Mouse (Mus musculus): ENCODE results near the gene Pafah1b1. TPM values are rescaled to one million over a fixed set of nuclear protein-coding genes. Genes with fewer than 3 reads are reported as not detected.
A peak's percentile ranks its signal among the peaks of the same experiment; 100 is the strongest.

The Pafah1b1 gene
- polyA plus RNA-seq, 1 experiment from 2014 or later: 46.7 TPM

DNA sequence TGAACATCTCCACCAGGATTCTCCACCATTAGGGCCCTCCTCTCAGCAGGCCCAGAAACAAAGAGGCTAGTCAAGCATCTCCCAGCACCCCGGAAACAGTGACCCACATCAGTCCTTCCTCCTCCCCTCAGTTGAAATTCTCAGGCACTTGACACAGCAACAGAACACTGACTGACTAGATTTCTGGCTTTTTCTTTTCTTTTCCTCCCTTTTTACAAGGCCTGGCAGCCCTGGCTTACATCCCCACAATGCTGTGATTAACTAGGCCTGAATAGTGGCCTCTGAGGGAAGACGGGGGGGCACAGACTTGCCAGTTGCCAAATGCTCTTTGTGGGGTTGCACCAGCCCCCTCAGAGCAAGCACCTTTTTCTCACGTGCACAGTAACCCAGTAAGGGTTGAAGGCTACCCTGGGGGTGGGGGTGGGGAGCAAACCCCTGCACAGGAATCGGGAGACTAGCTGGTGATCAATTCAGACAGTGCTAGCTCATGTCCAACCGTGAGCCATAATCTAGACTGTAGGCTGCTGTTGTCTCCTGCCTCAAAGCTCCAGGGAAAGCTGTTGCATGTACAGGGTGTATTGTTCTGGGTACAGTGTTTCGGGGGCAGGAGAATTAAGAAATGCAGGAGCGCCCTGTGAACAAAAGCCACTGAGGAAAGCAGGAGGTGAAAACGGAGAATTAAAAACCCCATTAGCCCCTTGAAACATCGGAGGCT lies 27.0 kb upstream of the Pafah1b1 start:
- H3K9ac ChIP-seq: no peak overlapping the region
- 62% methylated on average over 9 of the region's 9 CpGs for WGBS
- ATAC-seq (ENCODE audit: low FRiP score, low read depth): no peak

DNA sequence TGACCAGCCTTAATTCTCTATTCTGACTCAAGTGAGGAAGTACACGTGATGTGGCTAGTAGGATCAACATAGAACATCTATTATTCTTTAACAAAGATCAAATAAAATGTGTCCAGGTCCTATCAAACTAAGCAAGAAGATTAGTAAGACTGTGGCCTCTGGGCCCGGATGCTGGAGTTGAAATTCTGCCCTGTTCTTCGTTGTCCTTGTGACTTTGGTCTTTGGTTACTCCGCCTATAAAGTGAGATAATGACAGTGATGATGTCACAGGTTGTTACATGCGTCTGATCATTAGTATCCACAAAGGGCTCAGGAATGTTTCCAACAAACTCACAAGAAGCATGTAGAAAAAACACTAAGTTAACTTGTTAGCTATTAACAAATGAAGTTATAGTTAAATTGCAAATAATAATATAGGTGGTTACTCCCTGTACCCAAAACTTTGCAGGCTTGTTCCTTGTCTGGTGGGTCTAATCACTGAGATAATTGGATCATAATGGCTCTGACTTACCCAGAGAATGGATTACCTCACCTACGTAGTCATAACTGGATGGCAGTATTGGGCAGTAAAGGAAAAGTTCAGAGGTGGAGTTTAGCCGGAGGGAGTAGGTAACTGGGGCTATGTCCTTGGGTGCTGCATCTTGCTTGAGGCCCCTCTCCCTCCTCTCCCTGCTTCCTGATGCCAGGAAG lies 26.3 kb upstream of the Pafah1b1 start:
- no peak for ATAC-seq (ENCODE audit: low FRiP score, low read depth)
- peaks cover 10% of the 10 kb centered on the region for H3K4me1 ChIP-seq
- WGBS: 78% methylated on average over 7 of the region's 7 CpGs
- H3K9ac ChIP-seq: no peak overlapping the region
- no peak overlapping the region for H3K4me2 ChIP-seq (replicated peaks)
- no peak overlapping the region for H3K27ac ChIP-seq
- H3K36me3 ChIP-seq: no peaks in the 10 kb centered on the region
- H3K9me3 ChIP-seq: no peaks in the 10 kb centered on the region
- H3K4me3 ChIP-seq: no peak overlapping the region
- H3K27me3 ChIP-seq: no peaks in the 10 kb centered on the region

More for the DNA sequence above, 27.0 kb upstream of the Pafah1b1 start:
- H3K4me2 ChIP-seq (replicated peaks): no peak overlapping the region
- H3K4me1 ChIP-seq: peaks cover 10% of the 10 kb centered on the region
- no peaks in the 10 kb centered on the region for H3K27me3 ChIP-seq
- no peak overlapping the region for H3K27ac ChIP-seq
- H3K4me3 ChIP-seq: no peak overlapping the region
- H3K36me3 ChIP-seq: no peaks in the 10 kb centered on the region
- H3K9me3 ChIP-seq: no peaks in the 10 kb centered on the region

DNA sequence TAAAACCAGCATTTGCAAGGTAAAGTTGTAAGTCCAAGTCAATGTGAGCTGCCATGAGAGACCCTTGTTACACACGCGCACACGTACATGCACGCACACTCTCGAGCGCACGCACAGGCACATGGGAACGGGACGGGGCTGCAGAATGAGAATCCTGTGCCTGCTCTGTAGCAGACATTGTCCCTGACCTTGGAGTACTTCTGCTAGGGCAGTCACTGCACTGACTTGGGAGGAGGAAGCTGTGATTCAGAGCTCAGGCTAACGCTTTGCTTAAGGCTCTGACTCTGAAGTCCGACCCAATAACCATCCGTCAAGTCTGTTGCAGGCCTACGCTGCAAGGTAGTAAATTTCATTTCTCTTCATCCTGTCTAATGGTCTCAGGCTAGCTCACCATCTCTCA lies 24.8 kb upstream of the Pafah1b1 start:
- no peak overlapping the region for H3K9ac ChIP-seq

DNA sequence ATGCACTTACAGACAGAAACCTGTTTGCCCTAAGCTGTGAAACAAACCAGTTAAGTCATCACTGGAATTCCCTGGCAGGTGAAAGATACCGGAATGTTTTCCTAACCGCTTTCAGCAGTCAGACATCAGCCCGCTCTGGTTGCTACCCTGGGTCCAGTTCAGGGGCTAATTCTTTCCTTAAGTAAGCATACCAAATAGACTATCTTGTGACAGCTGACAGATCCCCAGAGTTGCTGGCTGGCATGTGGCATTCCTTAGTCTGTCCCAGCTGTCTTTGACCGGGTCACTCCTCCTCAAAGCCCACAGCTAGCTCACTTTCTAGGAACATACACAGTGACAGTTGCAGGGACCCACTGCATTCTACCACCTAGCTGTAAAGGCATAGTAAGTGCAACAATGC lies 23.6 kb upstream of the Pafah1b1 start:
- H3K4me3 ChIP-seq: no peak overlapping the region
- WGBS: 64% methylated on average over 4 of the region's 4 CpGs
- no peak overlapping the region for H3K4me2 ChIP-seq (replicated peaks)
- no peaks in the 10 kb centered on the region for H3K36me3 ChIP-seq
- H3K9ac ChIP-seq: no peak overlapping the region
- H3K27me3 ChIP-seq: no peaks in the 10 kb centered on the region
- peaks cover 10% of the 10 kb centered on the region for H3K4me1 ChIP-seq
- ATAC-seq (ENCODE audit: low FRiP score, low read depth): peak; percentile 75; the same call in 1 of the 2 replicates
- no peaks in the 10 kb centered on the region for H3K9me3 ChIP-seq
- no peak overlapping the region for H3K27ac ChIP-seq

More for the DNA sequence above, 24.8 kb upstream of the Pafah1b1 start:
- Histone ChIP-seq H3K4me2 (replicated peaks) (no peak overlapping the region), H3K4me1 (peaks cover 10% of the 10 kb centered on the region), H3K27ac (no peak overlapping the region), H3K27me3 (no peaks in the 10 kb centered on the region), H3K4me3 (no peak overlapping the region), H3K9me3 (no peaks in the 10 kb centered on the region), H3K36me3 (no peaks in the 10 kb centered on the region)
- no peak for ATAC-seq (ENCODE audit: low FRiP score, low read depth)
- 80% methylated on average over 13 of the region's 13 CpGs for WGBS

DNA sequence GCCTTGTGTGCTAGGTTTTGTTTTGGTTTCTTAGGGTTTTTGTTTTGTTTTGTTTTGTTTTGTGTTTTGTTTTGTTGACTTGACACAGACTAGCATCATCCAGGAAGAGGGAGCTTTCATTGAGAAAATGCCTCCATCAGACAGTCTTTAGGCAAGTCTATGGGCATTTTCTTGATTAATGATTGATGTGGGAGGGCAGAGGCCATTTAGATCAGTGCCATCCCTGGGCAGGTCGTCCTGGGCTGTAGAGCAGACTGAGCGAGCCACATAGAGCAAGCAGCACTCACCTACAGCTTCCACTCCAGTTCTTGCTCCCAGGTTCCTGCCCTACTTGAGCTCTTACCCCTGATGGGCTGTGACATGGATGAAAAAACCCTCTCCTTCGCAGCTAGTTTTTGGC lies 13.4 kb upstream of the Pafah1b1 start:
- H3K27me3 ChIP-seq: no peaks in the 10 kb centered on the region
- H3K4me3 ChIP-seq: no peak overlapping the region
- WGBS: 67% methylated on average over 3 of the region's 3 CpGs
- H3K9me3 ChIP-seq: no peaks in the 10 kb centered on the region
- H3K36me3 ChIP-seq: no peaks in the 10 kb centered on the region
- no peaks in the 10 kb centered on the region for H3K4me1 ChIP-seq
- no peak overlapping the region for H3K4me2 ChIP-seq (replicated peaks)
- no peak overlapping the region for H3K27ac ChIP-seq
- H3K9ac ChIP-seq: no peak overlapping the region
- no peak for ATAC-seq (ENCODE audit: low FRiP score, low read depth)

DNA sequence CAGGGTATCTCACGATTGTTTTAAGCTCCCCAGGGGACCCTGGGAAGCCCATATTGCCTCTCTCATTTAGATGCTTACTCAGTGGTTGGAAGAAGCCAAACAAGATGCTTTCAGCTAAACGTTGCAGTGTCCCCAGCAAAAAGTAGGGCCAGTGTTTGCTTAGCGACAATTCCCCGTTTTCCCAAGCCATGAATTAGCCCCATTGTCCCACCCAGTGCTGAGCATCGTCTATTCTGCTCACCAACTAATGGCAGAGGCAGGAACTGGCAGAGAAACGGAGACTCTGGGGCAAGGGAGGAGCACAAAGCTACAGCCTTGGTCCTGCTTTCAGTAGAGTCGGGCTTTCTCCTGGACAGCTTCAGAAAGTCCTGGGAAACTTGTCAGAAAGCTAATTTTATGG lies 10.4 kb upstream of the Pafah1b1 start:
- Histone ChIP-seq H3K9me3 (no peaks in the 10 kb centered on the region), H3K4me1 (no peaks in the 10 kb centered on the region), H3K9ac (no peak overlapping the region), H3K27me3 (no peaks in the 10 kb centered on the region), H3K4me2 (replicated peaks) (no peak overlapping the region), H3K4me3 (no peak overlapping the region), H3K36me3 (no peaks in the 10 kb centered on the region), H3K27ac (no peak overlapping the region)
- ATAC-seq (ENCODE audit: low FRiP score, low read depth): no peak
- 34% methylated on average over 7 of the region's 7 CpGs for WGBS

DNA sequence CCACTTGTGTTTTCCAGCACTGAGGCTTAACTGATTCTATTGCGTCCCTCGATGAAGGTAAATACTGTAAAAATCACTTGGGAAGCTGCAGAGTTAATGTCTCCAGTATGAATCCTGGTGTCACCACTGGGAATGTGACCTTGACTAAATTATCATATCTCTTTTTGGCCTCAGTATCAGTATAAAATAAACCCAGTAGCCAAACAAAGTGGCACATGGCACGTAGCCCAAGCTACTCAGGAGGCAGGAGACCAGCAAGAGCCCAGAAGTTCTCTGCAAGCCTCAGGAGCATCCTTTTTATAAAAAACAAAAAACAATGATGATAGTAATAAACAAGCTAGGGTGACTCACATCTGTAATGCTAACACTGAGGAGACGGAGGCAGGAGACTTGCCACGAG lies 711 bp upstream of the Pafah1b1 start:
- ATAC-seq (ENCODE audit: low FRiP score, low read depth): no peak
- H3K27ac ChIP-seq: no peak overlapping the region
- 0 out of 2 replicates have a peak overlapping the region, but pooled peaks have one; percentile 63 for H3K4me3 ChIP-seq
- no peaks in the 10 kb centered on the region for H3K9me3 ChIP-seq
- peak overlapping the region; percentile 69 for H3K4me2 ChIP-seq (replicated peaks)
- peaks cover 19% of the 10 kb centered on the region for H3K4me1 ChIP-seq
- H3K9ac ChIP-seq: peak overlapping the region; percentile 95
- no peaks in the 10 kb centered on the region for H3K36me3 ChIP-seq
- H3K27me3 ChIP-seq: no peaks in the 10 kb centered on the region
- 80% methylated on average over 5 of the region's 5 CpGs for WGBS

DNA sequence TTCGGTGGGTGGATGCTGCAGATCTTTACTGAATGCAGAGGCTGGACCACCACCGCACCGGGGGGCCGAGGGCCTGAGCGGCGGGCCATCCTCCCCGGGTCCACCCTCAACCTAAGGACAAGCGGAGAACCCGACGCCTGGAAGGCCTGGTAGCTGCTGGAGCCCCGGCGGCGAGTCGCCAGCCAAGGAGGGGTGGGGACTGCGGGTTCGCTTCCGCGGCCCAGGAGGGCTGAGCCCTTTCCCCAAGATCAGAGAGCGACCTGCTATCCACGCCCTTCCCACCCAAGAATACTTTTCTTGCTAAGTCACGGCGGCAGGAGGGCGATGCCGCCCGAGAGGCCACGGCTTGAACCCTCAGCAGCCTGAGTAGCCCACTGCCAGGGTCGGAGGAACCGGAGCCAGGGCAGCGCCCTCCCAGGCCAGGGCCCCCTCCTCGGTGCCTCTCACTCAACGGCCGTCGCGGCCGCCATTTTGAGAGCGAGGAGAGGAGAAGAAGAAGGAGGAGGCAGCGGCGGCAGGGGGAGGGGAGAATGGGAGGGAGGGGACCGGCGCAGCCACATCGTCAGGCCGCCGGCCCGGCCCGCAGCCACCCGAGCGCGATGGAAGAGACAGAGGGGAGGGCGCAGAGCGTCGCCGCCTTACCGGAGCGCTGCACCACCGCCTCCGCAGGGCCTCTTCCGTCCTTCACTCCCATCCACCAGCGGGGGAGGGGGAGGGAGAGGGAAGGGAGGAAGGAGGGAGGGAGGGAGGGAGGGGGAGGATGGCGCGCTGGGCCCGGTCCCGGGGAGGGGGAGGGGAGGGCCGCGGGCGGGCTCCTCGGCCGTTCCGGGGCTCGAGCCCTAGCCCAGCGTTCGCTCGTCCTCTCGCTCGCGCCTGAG lies 874 bp downstream of the Pafah1b1 start:
- no peaks in the 10 kb centered on the region for H3K36me3 ChIP-seq
- peak overlapping the region; percentile 95 for H3K9ac ChIP-seq
- ATAC-seq (ENCODE audit: low FRiP score, low read depth): peak; percentile 84
- under 1% methylated on average over 49 of the region's 75 CpGs for WGBS
- peaks cover 25% of the 10 kb centered on the region for H3K4me1 ChIP-seq
- peak overlapping the region; percentile 99 for H3K27ac ChIP-seq
- H3K27me3 ChIP-seq: no peaks in the 10 kb centered on the region
- H3K4me2 ChIP-seq (replicated peaks): peak overlapping the region; percentile 81
- no peaks in the 10 kb centered on the region for H3K9me3 ChIP-seq
- H3K4me3 ChIP-seq: peak overlapping the region; percentile 63

DNA sequence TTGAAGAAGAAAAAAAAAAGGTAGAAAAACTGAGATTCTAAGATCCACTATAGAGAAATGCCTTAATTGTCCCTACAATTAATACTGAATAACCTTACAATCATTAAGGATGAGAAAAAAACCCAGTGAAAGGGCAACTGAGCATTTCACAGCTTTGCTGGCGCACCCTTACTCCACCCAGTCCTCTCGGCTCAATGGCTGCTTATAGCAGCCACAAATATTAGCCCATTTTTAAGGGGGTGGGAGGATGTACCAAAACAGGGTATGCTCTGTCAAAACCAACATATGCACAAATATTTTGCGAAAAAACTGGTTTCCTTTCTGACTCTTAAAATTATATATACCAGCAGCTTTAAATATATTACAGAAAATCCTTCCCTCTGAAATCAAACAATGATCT lies 2.5 kb downstream of the Pafah1b1 start:
- Histone ChIP-seq H3K27me3 (no peaks in the 10 kb centered on the region), H3K27ac (no peak overlapping the region), H3K4me1 (peaks cover 25% of the 10 kb centered on the region), H3K4me2 (replicated peaks) (peak overlapping the region; percentile 81), H3K36me3 (no peaks in the 10 kb centered on the region), H3K9ac (no peak overlapping the region), H3K9me3 (no peaks in the 10 kb centered on the region), H3K4me3 (peak overlapping the region; percentile 29)
- WGBS: 54% methylated on average over 3 of the region's 3 CpGs
- ATAC-seq (ENCODE audit: low FRiP score, low read depth): no peak

DNA sequence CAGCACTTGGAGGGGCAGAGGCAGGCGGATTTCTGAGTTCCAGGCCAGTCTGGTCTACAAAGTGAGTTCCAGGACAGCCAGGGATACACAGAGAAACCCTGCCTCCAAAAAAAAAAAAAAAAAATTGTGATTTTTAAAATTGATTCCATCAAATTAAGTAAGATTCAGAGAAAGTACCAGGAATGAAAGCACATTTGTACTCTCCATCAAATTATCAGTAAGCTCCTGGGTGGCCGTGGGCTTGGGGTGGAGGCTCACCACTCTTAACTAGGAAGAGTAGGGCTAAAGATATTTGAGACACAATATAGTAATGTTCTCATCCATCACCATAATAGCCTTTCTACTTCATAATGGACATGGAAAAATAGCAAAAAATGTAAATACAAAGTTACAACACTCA lies 3.3 kb downstream of the Pafah1b1 start:
- Histone ChIP-seq H3K9ac (no peak overlapping the region), H3K4me2 (replicated peaks) (peak overlapping the region; percentile 31), H3K27me3 (no peaks in the 10 kb centered on the region), H3K4me3 (no peak overlapping the region), H3K36me3 (no peaks in the 10 kb centered on the region), H3K9me3 (no peaks in the 10 kb centered on the region), H3K27ac (no peak overlapping the region), H3K4me1 (peaks cover 28% of the 10 kb centered on the region)
- WGBS: 83% methylated on average over 2 of the region's 2 CpGs
- no peak for ATAC-seq (ENCODE audit: low FRiP score, low read depth)

DNA sequence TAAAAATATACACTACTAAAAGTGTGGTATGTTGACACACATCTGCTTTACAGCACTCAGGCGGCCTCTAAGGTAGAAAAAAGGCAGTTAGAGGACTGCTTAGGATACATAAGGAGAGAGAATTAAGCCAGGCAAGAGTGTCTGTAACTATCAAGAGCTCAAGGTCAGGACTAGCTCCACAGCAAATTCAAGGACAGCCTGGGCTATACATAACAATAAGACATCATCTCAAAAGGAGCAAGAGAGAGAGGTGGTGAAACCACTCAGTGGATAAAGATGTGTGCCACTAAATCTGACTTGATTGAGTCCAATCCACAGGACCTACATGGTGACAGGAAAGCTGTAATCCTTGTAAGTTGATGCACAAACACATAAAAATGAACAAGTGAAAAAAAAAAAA lies 3.8 kb downstream of the Pafah1b1 start:
- H3K9ac ChIP-seq: no peak overlapping the region
- 57% methylated on average over 1 of the region's 1 CpGs for WGBS

DNA sequence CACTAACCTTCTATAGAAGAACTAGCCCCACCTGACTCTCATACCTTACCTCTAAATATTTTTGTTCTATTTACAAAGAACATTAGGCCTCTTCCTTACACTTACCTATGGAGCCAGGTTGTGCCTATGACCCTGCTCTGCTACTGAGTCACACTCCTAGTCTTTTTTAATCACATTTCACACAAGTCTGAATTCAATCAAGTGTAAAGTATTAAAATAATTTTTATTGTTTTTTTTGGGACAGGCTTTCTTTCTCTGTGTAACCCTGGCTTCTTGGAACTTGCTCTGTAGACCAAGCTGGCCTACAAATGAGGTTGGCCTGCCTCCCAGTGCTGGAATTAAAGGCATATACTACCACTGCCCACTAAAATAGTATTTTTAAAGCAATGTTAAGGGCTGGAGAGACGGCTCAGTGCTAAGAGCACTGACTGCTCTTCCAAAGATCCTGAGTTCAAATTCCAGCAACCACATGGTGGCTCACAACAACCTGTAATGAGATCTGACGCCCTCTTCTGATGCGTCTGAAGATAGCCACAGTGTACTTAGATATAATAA lies 8.4 kb downstream of the Pafah1b1 start:
- no peak overlapping the region for H3K4me2 ChIP-seq (replicated peaks)
- peaks cover 16% of the 10 kb centered on the region for H3K4me1 ChIP-seq
- H3K36me3 ChIP-seq: no peaks in the 10 kb centered on the region
- 85% methylated on average over 3 of the region's 3 CpGs for WGBS
- no peak overlapping the region for H3K9ac ChIP-seq
- no peaks in the 10 kb centered on the region for H3K27me3 ChIP-seq
- no peaks in the 10 kb centered on the region for H3K9me3 ChIP-seq
- H3K4me3 ChIP-seq: no peak overlapping the region
- no peak for ATAC-seq (ENCODE audit: low FRiP score, low read depth)
- no peak overlapping the region for H3K27ac ChIP-seq

More for the DNA sequence above, 3.8 kb downstream of the Pafah1b1 start:
- no peak overlapping the region for H3K27ac ChIP-seq
- H3K27me3 ChIP-seq: no peaks in the 10 kb centered on the region
- H3K4me2 ChIP-seq (replicated peaks): peak overlapping the region; percentile 31
- no peaks in the 10 kb centered on the region for H3K36me3 ChIP-seq
- H3K4me3 ChIP-seq: no peak overlapping the region
- H3K4me1 ChIP-seq: peaks cover 29% of the 10 kb centered on the region
- ATAC-seq (ENCODE audit: low FRiP score, low read depth): no peak
- H3K9me3 ChIP-seq: no peaks in the 10 kb centered on the region

All from limb, embryonic 13.5 days (tissue).